Mouse (Mus musculus): ENCODE results near the gene Rhog.
"Not testable (repeated sequence)": the region's sequence is repeated elsewhere in the genome, so short reads cannot be mapped to it uniquely, and the experiment has no call there.

Rhog gene

GRCm38 (mm10) chr7:102255954-102256353, at the start of gene Rhog:
Gene Rhog, minus strand, starts transcription at chr7:102256054.
- no peak for DNase-seq

GRCm38 (mm10) chr7:102305596-102305995, 49.7 kb upstream of the Rhog start:
- no peak for DNase-seq

GRCm38 (mm10) chr7:102302471-102302870, 46.6 kb upstream of the Rhog start:
- DNase-seq, result no peak

GRCm38 (mm10) chr7:102300761-102301160, 44.9 kb upstream of the Rhog start:
- DNase-seq, result no peak

- peak; percentile 10 for DNase-seq
Measured at GRCm38 (mm10) chr7:102293234-102293633, 37.4 kb upstream of the Rhog start.

GRCm38 (mm10) chr7:102292228-102292627, 36.4 kb upstream of the Rhog start:
- DNase-seq, result no peak

- no peak for DNase-seq
Measured at GRCm38 (mm10) chr7:102289466-102289865, 33.6 kb upstream of the Rhog start.

GRCm38 (mm10) chr7:102282261-102282660, 26.4 kb upstream of the Rhog start:
- DNase-seq, result no peak

- DNase-seq, result no peak
Measured at GRCm38 (mm10) chr7:102281403-102281802, 25.5 kb upstream of the Rhog start.

- no peak for DNase-seq
Measured at GRCm38 (mm10) chr7:102272422-102272948, 16.6 kb upstream of the Rhog start.

- DNase-seq, result no peak
Measured at GRCm38 (mm10) chr7:102268395-102268748, 12.5 kb upstream of the Rhog start.

- peak; percentile 73 for DNase-seq
Measured at GRCm38 (mm10) chr7:102267601-102268394, 11.9 kb upstream of the Rhog start, which contains the start of gene Stim1. Gene Stim1, plus strand, starts transcription at chr7:102267806.

GRCm38 (mm10) chr7:102267113-102267579, 11.3 kb upstream of the Rhog start:
- peak; percentile 94 for DNase-seq

- DNase-seq, result no peak
Measured at GRCm38 (mm10) chr7:102266401-102267042, 10.7 kb upstream of the Rhog start.

GRCm38 (mm10) chr7:102266021-102266400, 10.2 kb upstream of the Rhog start:
- DNase-seq, result not testable (repeated sequence)

GRCm38 (mm10) chr7:102263020-102263419, 7.2 kb upstream of the Rhog start:
- DNase-seq, result no peak

GRCm38 (mm10) chr7:102260518-102260917, 4.7 kb upstream of the Rhog start:
- DNase-seq, result no peak

GRCm38 (mm10) chr7:102259716-102260479, 4.0 kb upstream of the Rhog start:
- no peak for DNase-seq

GRCm38 (mm10) chr7:102258753-102259152, 2.9 kb upstream of the Rhog start:
- DNase-seq, result no peak

GRCm38 (mm10) chr7:102258189-102258588, 2.3 kb upstream of the Rhog start:
- DNase-seq, result peak; percentile 88

GRCm38 (mm10) chr7:102256636-102257035, 782 bp upstream of the Rhog start:
- no peak for DNase-seq

GRCm38 (mm10) chr7:102253631-102254030, 2.2 kb downstream of the Rhog start:
- no peak for DNase-seq

GRCm38 (mm10) chr7:102250631-102251214, 5.1 kb downstream of the Rhog start:
- peak; percentile 89 for DNase-seq

All from retina, postnatal 1 day (tissue).